Mouse (Mus musculus): Measurements from ENCODE around the gene Arhgap15. TPM values are rescaled to one million over a fixed set of nuclear protein-coding genes. Genes with fewer than 3 reads are reported as not detected.

The Arhgap15 gene
- polyA plus RNA-seq, 1 experiment from 2014 or later, result 0.86 TPM

GRCm38 (mm10) chr2:44134796-44135195 is 386.2 kb downstream of the Arhgap15 start:
- DNase-seq, result no peak
- H3K4me1 ChIP-seq (ENCODE audit: insufficient read depth), result no peaks in the 10 kb centered on the region
- H3K27ac ChIP-seq (ENCODE audit: low read depth), result no peak overlapping the region
- no peaks in the 10 kb centered on the region for H3K27me3 ChIP-seq (ENCODE audit: insufficient read depth, low read length)
- no peak for ATAC-seq (ENCODE audit: insufficient read depth)
- no peak overlapping the region for H3K4me2 ChIP-seq
- H3K4me3 ChIP-seq (ENCODE audit: low read depth, low read length), result no peak overlapping the region
- TF ChIP-seq CTCF (IDR thresholded peaks at IDR 0.05; ENCODE audit: low read depth), result no peak
- no peaks in the 10 kb centered on the region for H3K9me3 ChIP-seq (ENCODE audit: low read depth, low read length)
- WGBS, result 42% methylated on average over 3 of the region's 3 CpGs
- no peak overlapping the region for H3K9ac ChIP-seq
- H3K36me3 ChIP-seq (ENCODE audit: insufficient read depth), result no peaks in the 10 kb centered on the region

GRCm38 (mm10) chr2:44140455-44140854 is 391.8 kb downstream of the Arhgap15 start:
- peak; percentile 70 for DNase-seq
- H3K27me3 ChIP-seq (ENCODE audit: insufficient read depth, low read length), result no peaks in the 10 kb centered on the region
- no peaks in the 10 kb centered on the region for H3K36me3 ChIP-seq (ENCODE audit: insufficient read depth)
- 40% methylated on average over 4 of the region's 4 CpGs for WGBS
- H3K4me3 ChIP-seq (ENCODE audit: low read depth, low read length), result no peak overlapping the region
- H3K27ac ChIP-seq (ENCODE audit: low read depth), result no peak overlapping the region
- H3K4me1 ChIP-seq (ENCODE audit: insufficient read depth), result peaks cover 4% of the 10 kb centered on the region; the same call in 1 of the 2 replicates
- H3K4me2 ChIP-seq, result no peak overlapping the region
- H3K9me3 ChIP-seq (ENCODE audit: low read depth, low read length), result no peaks in the 10 kb centered on the region
- H3K9ac ChIP-seq, result no peak overlapping the region
- no peak for TF ChIP-seq CTCF (IDR thresholded peaks at IDR 0.05; ENCODE audit: low read depth)
- ATAC-seq (ENCODE audit: insufficient read depth), result peak; percentile 60

GRCm38 (mm10) chr2:44142152-44142551 is 393.5 kb downstream of the Arhgap15 start:
- H3K4me2 ChIP-seq, result no peak overlapping the region
- H3K9ac ChIP-seq, result no peak overlapping the region
- no peak for TF ChIP-seq CTCF (IDR thresholded peaks at IDR 0.05; ENCODE audit: low read depth)
- DNase-seq, result no peak
- WGBS, result 80% methylated on average over 9 of the region's 9 CpGs
- no peaks in the 10 kb centered on the region for H3K9me3 ChIP-seq (ENCODE audit: low read depth, low read length)
- H3K36me3 ChIP-seq (ENCODE audit: insufficient read depth), result no peaks in the 10 kb centered on the region
- H3K4me3 ChIP-seq (ENCODE audit: low read depth, low read length), result no peak overlapping the region
- peaks cover 8% of the 10 kb centered on the region; the same call in 1 of the 2 replicates for H3K4me1 ChIP-seq (ENCODE audit: insufficient read depth)
- ATAC-seq (ENCODE audit: insufficient read depth), result no peak
- H3K27me3 ChIP-seq (ENCODE audit: insufficient read depth, low read length), result no peaks in the 10 kb centered on the region
- H3K27ac ChIP-seq (ENCODE audit: low read depth), result peak overlapping the region; percentile 36; the same call in 1 of the 2 replicates

- Histone ChIP-seq H3K9ac (no peak overlapping the region), H3K4me3 (ENCODE audit: low read depth, low read length) (no peak overlapping the region), H3K9me3 (ENCODE audit: low read depth, low read length) (no peaks in the 10 kb centered on the region), H3K36me3 (ENCODE audit: insufficient read depth) (no peaks in the 10 kb centered on the region), H3K27ac (ENCODE audit: low read depth) (no peak overlapping the region), H3K4me1 (ENCODE audit: insufficient read depth) (peaks cover 8% of the 10 kb centered on the region; the same call in 1 of the 2 replicates), H3K4me2 (no peak overlapping the region), H3K27me3 (ENCODE audit: insufficient read depth, low read length) (no peaks in the 10 kb centered on the region)
- DNase-seq, result no peak
- ATAC-seq (ENCODE audit: insufficient read depth), result no peak
- no peak for TF ChIP-seq CTCF (IDR thresholded peaks at IDR 0.05; ENCODE audit: low read depth)
- 93% methylated on average over 5 of the region's 5 CpGs for WGBS
Observed at GRCm38 (mm10) chr2:44142611-44143010, 394.0 kb downstream of the Arhgap15 start.

GRCm38 (mm10) chr2:44146124-44146981 is 397.7 kb downstream of the Arhgap15 start:
- Histone ChIP-seq H3K4me3 (ENCODE audit: low read depth, low read length) (no peak overlapping the region), H3K9me3 (ENCODE audit: low read depth, low read length) (no peaks in the 10 kb centered on the region), H3K27ac (ENCODE audit: low read depth) (peak overlapping the region; percentile 90), H3K9ac (no peak overlapping the region), H3K36me3 (ENCODE audit: insufficient read depth) (no peaks in the 10 kb centered on the region), H3K4me2 (no peak overlapping the region), H3K4me1 (ENCODE audit: insufficient read depth) (peaks cover 14% of the 10 kb centered on the region; the same call in 1 of the 2 replicates), H3K27me3 (ENCODE audit: insufficient read depth, low read length) (no peaks in the 10 kb centered on the region)
- no peak for TF ChIP-seq CTCF (IDR thresholded peaks at IDR 0.05; ENCODE audit: low read depth)
- ATAC-seq (ENCODE audit: insufficient read depth) (peak; percentile 83), DNase-seq (peak; percentile 90)
- WGBS, result 42% methylated on average over 7 of the region's 7 CpGs

GRCm38 (mm10) chr2:44147486-44147885 is 398.9 kb downstream of the Arhgap15 start:
- peak; percentile 44 for DNase-seq
- WGBS, result 33% methylated on average over 5 of the region's 5 CpGs

GRCm38 (mm10) chr2:44147971-44148370 is 399.3 kb downstream of the Arhgap15 start:
- peak overlapping the region; percentile 26; the same call in 1 of the 2 replicates for H3K9ac ChIP-seq
- H3K4me3 ChIP-seq (ENCODE audit: low read depth, low read length), result no peak overlapping the region
- peaks cover 14% of the 10 kb centered on the region; the same call in 1 of the 2 replicates for H3K4me1 ChIP-seq (ENCODE audit: insufficient read depth)
- H3K36me3 ChIP-seq (ENCODE audit: insufficient read depth), result no peaks in the 10 kb centered on the region
- H3K27ac ChIP-seq (ENCODE audit: low read depth), result peak overlapping the region; percentile 93
- DNase-seq, result peak; percentile 53
- WGBS, result 34% methylated on average over 7 of the region's 7 CpGs
- no peaks in the 10 kb centered on the region for H3K27me3 ChIP-seq (ENCODE audit: insufficient read depth, low read length)
- H3K9me3 ChIP-seq (ENCODE audit: low read depth, low read length), result no peaks in the 10 kb centered on the region
- no peak for ATAC-seq (ENCODE audit: insufficient read depth)
- H3K4me2 ChIP-seq, result no peak overlapping the region
- no peak for TF ChIP-seq CTCF (IDR thresholded peaks at IDR 0.05; ENCODE audit: low read depth)

More at GRCm38 (mm10) chr2:44147486-44147885, 398.9 kb downstream of the Arhgap15 start:
- H3K4me1 ChIP-seq (ENCODE audit: insufficient read depth), result peaks cover 14% of the 10 kb centered on the region; the same call in 1 of the 2 replicates
- H3K9me3 ChIP-seq (ENCODE audit: low read depth, low read length), result no peaks in the 10 kb centered on the region
- H3K4me3 ChIP-seq (ENCODE audit: low read depth, low read length), result no peak overlapping the region
- no peak for TF ChIP-seq CTCF (IDR thresholded peaks at IDR 0.05; ENCODE audit: low read depth)
- H3K27me3 ChIP-seq (ENCODE audit: insufficient read depth, low read length), result no peaks in the 10 kb centered on the region
- peak overlapping the region; percentile 93 for H3K27ac ChIP-seq (ENCODE audit: low read depth)
- no peak for ATAC-seq (ENCODE audit: insufficient read depth)
- no peak overlapping the region for H3K9ac ChIP-seq
- no peaks in the 10 kb centered on the region for H3K36me3 ChIP-seq (ENCODE audit: insufficient read depth)
- H3K4me2 ChIP-seq, result no peak overlapping the region
